Mouse (Mus musculus) testis, adult 2 months (tissue): ENCODE data around the gene Clnk. TPM values are rescaled to one million over a fixed set of nuclear protein-coding genes. Genes with fewer than 3 reads are reported as not detected.

ENCODE experiments used
- H3K27ac ChIP-seq: fragments of 200-500 bp; 2 replicates; pipeline ENCODE4 v1.5.1; 2012; ENCODE audit warnings: low read depth, low read length; ENCODE audit not compliant: control insufficient read depth, insufficient read depth
- H3K27me3 ChIP-seq: fragments of 200-500 bp; 2 replicates; pipeline ENCODE4 v1.6.1; 2012; ENCODE audit warnings: mild to moderate bottlenecking, low read length, moderate library complexity; ENCODE audit not compliant: control insufficient read depth, insufficient read depth
- H3K36me3 ChIP-seq: fragments of 200-500 bp; 2 replicates; pipeline ENCODE4 v1.6.1; 2012; ENCODE audit warnings: mild to moderate bottlenecking, low read length; ENCODE audit not compliant: control insufficient read depth, insufficient read depth
- H3K4me1 ChIP-seq: fragments of 200-500 bp; 2 replicates; pipeline ENCODE4 v1.6.1; 2012; ENCODE audit warnings: low read length; ENCODE audit not compliant: control insufficient read depth, insufficient read depth
- H3K4me3 ChIP-seq: fragments of 200-500 bp; 2 replicates; pipeline ENCODE4 v1.5.1; 2012; ENCODE audit warnings: low read depth, mild to moderate bottlenecking, low read length, moderate library complexity, mixed read lengths; ENCODE audit not compliant: control insufficient read depth
- CTCF ChIP-seq: fragments of 200-500 bp; IDR thresholded peaks from 2 replicates; pipeline ENCODE4 v1.5.1; 2012; ENCODE audit warnings: low read depth, mild to moderate bottlenecking, inconsistent platforms, low read length, moderate library complexity; ENCODE audit not compliant: control insufficient read depth, insufficient read depth, insufficient replicate concordance
- POLR2A ChIP-seq: fragments of 200-500 bp; IDR thresholded peaks from 2 replicates; pipeline ENCODE4 v1.6.1; 2012; ENCODE audit warnings: low read depth, mild to moderate bottlenecking, inconsistent platforms, low read length, moderate library complexity; ENCODE audit not compliant: control insufficient read depth
- polyA plus RNA-seq: library from polyadenylated mRNA; depleted of rRNA; stranded (reverse); fragments of >200 nt; gene quantifications from 2 replicates; pipeline ENCODE4 v1.2.3, GENCODE M21; 2012

Gene Clnk
- polyA plus RNA-seq, 1 experiment: 1.6 TPM

GRCm38 (mm10) chr5:38708940-38709581 lies 167.6 kb downstream of the Clnk start:
- no peak overlapping the region for H3K27ac ChIP-seq
- no peaks in the 10 kb centered on the region for H3K4me1 ChIP-seq
- TF ChIP-seq POLR2A: no peak
- no peak for TF ChIP-seq CTCF
- no peaks in the 10 kb centered on the region for H3K27me3 ChIP-seq
- H3K36me3 ChIP-seq: no peaks in the 10 kb centered on the region
- H3K4me3 ChIP-seq: no peak overlapping the region

DNA sequence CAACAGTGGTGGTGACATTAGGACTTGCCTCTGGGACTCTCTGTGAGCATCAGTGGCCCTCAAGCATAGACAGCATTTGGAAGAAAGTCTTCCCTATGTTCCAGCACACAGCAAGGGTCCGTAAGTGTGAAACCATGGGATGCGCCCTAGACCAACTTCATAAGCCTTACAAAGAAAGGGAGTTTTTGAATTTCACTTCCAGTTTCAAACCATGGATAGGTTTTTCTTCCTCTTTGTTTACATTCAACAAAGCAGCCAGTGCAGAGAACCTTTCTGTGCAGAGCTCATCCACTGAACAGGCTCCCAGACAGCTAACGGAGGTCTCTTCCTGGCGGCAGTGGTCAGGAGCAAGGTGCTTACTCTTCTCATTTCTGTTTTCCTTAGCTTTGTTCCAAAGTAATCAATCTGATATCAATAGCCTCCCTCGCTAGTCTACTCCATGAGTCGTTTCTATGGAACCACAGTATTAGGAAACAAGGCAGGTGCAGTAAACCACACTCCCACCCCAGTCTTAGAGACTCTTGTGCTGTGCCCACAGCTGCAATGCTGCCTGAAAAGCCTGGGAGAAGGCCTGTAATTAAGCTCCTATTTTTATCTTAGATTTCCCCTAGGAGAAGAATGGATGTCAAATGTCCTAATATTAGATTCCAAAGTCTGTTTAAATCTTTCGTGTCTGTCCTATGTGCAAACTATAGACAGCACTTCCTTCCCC lies 169.1 kb downstream of the Clnk start:
- no peaks in the 10 kb centered on the region for H3K36me3 ChIP-seq
- H3K4me1 ChIP-seq: no peaks in the 10 kb centered on the region
- no peaks in the 10 kb centered on the region for H3K27me3 ChIP-seq
- no peak overlapping the region for H3K4me3 ChIP-seq
- H3K27ac ChIP-seq: no peak overlapping the region
- TF ChIP-seq POLR2A: no peak
- TF ChIP-seq CTCF: no peak

GRCm38 (mm10) chr5:38702941-38703340 lies 173.7 kb downstream of the Clnk start:
- H3K4me1 ChIP-seq: no peaks in the 10 kb centered on the region
- no peaks in the 10 kb centered on the region for H3K27me3 ChIP-seq
- H3K27ac ChIP-seq: no peak overlapping the region
- no peaks in the 10 kb centered on the region for H3K36me3 ChIP-seq
- TF ChIP-seq POLR2A: no peak
- no peak for TF ChIP-seq CTCF
- no peak overlapping the region for H3K4me3 ChIP-seq

GRCm38 (mm10) chr5:38702091-38702490 lies 174.5 kb downstream of the Clnk start:
- H3K27ac ChIP-seq: no peak overlapping the region
- no peaks in the 10 kb centered on the region for H3K4me1 ChIP-seq
- H3K36me3 ChIP-seq: no peaks in the 10 kb centered on the region
- TF ChIP-seq CTCF (no peak), POLR2A (no peak)
- H3K4me3 ChIP-seq: no peak overlapping the region
- no peaks in the 10 kb centered on the region for H3K27me3 ChIP-seq

DNA sequence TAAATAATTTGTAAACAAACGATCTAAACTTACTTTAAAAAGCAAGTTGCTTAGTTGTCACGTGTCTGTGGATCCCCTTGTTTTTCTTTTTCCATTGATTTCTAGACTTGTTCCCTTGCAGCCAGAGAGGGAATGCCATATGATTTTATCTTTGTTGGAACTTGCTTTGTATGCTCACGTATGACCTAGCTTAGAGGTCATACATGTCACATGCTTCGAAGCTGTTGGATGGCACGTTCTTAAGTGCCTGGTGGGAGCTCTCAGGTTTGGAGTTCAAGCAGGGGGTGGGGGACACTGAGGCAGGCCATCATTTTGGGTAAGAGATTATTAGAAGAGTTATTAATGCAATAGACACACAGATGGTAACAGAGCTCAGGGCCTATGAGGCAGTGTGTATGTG lies 178.1 kb downstream of the Clnk start:
- no peak overlapping the region for H3K27ac ChIP-seq
- H3K4me3 ChIP-seq: no peak overlapping the region
- TF ChIP-seq POLR2A: no peak
- H3K4me1 ChIP-seq: no peaks in the 10 kb centered on the region
- no peaks in the 10 kb centered on the region for H3K36me3 ChIP-seq
- no peaks in the 10 kb centered on the region for H3K27me3 ChIP-seq

DNA sequence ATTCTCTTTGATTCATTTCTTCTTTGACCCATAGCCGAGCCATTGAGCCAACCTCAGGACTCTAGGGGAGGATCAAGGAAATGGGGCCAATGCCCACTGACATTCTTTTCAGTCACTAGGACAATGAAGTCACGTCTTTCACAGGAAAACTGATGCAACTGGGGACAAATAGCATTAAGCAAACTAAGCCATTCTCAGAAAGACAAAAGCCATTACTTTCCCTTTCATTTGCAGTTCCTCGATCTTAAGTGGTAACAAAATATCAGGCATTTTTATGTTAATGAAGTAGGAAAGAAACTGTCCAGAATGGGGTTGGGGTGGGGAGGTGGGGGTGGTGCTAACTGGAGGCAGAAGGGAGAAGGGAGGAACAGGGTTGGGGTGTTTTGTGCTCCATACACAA lies 178.6 kb downstream of the Clnk start:
- Histone ChIP-seq H3K27me3 (no peaks in the 10 kb centered on the region), H3K36me3 (no peaks in the 10 kb centered on the region), H3K27ac (no peak overlapping the region), H3K4me3 (no peak overlapping the region), H3K4me1 (no peaks in the 10 kb centered on the region)
- TF ChIP-seq POLR2A (no peak), CTCF (no peak)

DNA sequence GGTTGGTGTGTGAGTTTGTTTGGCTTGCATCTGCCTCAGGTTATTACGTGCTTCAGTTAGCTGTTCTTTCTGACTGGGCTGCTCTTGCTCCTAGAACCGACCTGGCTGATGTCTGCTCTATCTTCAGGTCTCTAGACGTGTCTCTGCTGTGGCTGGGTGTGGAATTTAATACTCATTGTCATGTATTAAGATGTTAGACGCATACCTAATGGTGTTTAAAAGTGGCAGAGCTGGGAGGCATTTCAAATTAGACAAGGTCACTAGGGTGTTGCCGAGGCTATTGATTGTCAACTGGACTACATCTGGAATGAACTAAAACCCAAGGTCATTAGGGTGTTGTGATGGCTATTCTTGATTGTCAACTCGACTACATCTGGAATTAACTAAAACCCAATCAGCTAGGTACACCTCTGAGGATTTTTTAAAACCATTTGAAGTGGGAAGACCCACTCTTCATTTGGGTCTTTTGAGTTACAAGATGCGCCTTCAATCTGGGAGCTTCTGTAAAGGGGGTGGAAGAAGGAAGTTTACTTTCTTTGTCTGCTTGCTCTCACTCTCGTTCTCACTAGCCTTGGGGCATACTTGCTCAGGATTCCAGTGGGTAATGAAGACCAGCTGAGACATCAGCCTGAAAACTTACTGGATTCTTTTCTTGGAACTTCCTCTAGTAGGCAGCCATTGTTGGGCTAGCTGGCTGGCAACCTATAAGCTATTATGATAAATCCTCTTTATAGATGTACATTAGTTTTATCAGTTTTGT lies 179.8 kb downstream of the Clnk start:
- no peaks in the 10 kb centered on the region for H3K4me1 ChIP-seq
- no peak overlapping the region for H3K27ac ChIP-seq
- no peak overlapping the region for H3K4me3 ChIP-seq
- H3K27me3 ChIP-seq: no peaks in the 10 kb centered on the region
- TF ChIP-seq POLR2A (no peak), CTCF (no peak)
- H3K36me3 ChIP-seq: no peaks in the 10 kb centered on the region
